Mouse (Mus musculus) left cerebral cortex, postnatal 36 days (tissue): ENCODE results near the gene Ncapd3. TPM values are rescaled to one million over a fixed set of nuclear protein-coding genes. Genes with fewer than 3 reads are reported as not detected.
A peak's percentile ranks its signal among the peaks of the same experiment; 100 is the strongest.

Experiments
- DNase-seq, 2 experiments: peaks; one replicate each; pipeline ENCODE4 v3.0.0; 2021 to 2022; ENCODE audit warnings: low spot score in 2 of 2, mixed read lengths in 1 of 2
- intact Hi-C: fragments of 180-260 bp; cut with DNase I; formaldehyde crosslinking; loops from one replicate; pipeline ENCODE4 v1.15.1; 2025
- total RNA-seq, 2 experiments: library from RNA; stranded (reverse); gene quantifications; 2 replicates each; pipeline ENCODE4 v1.2.3; 2021

The Ncapd3 gene
- total RNA-seq = 10 to 100 TPM; 18.6 to 21.5 TPM

GRCm38 (mm10) chr9:27029828-27030762 lies at the start of gene Ncapd3, which contains the start of gene Vps26b:
Gene Ncapd3, plus strand, starts transcription at chr9:27030175.
Gene Vps26b, minus strand, starts transcription at chr9:27030065.
- intact Hi-C loops = no loop called here
- DNase-seq = peak; percentile 94 to 95

DNA sequence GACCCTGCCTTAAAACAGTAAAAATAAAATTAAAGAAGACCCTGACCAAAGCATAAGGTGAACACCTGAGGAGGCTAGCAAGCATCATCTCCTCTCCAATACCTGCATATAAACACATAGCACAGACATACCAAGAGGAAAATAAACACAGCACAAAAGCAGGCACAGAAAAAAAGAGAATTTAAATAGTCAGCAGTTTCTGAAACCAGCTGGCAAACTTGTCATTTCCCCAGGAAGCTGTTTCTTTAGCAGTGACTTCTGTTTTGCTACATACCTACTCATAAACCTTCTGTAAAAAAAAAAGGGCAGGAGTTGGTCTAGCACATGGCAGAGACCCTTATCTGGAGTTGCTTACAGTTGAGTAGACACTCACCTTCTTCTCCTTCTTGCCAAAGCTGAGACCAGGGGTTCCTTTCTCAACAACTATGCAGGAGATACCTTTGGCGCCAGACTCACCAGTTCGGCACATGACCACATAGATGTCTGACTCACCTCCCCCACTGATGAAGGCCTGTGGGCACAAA lies 44.8 kb upstream of the Ncapd3 start:
- intact Hi-C loops = no loop called here
- DNase-seq = no peak

DNA sequence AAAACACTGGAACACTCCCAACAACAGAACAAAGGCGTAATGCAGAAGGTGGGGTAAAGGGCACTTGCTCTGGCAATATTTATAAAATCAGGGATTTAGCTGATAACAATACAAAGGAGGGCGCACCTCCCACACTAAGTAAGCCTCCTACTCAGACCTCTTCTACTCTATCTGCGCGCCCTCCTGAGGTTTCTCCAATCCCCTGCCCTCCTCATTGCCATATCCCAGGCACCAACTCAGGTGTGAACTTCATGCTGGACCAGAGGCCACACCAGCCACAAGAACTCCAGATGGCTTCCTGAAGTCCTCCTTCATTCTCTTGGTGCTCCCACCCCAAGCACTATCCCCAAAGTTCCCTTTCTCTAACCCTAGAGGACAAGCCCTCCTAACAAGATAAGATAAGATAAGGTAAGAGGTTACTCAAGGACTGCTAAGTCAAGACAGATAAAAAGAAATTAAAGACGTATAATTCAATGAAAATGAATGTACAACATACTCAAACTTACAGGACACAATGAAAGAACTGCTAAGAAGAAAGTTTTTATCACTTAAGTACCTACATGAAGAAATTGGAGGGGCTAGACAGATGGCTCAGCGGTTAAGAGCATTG lies 44.2 kb upstream of the Ncapd3 start:
- intact Hi-C loops = no loop called here
- no peak for DNase-seq

GRCm38 (mm10) chr9:26990181-26990580 lies 39.8 kb upstream of the Ncapd3 start:
- DNase-seq = no peak
- intact Hi-C loops = no loop called here

DNA sequence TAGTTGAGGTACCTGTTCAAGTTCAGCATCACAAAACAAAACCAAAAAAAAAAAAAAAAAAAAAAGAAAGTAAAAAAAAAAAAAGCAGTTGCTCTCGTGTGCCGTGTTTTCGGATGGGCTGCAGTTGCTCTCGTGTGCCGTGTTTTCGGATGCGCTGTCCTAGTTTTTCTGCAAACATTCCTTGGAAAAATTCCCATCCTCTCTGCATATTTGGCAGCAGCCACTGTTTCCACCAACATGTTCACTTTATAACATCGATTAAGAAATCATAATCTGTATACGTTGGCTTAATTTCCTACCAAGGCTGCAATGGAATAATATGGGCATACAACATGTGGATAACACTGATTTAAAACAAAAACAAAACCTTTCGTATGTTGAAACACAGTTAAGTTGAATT lies 36.9 kb upstream of the Ncapd3 start:
- no peak for DNase-seq
- intact Hi-C loops = no loop called here

DNA sequence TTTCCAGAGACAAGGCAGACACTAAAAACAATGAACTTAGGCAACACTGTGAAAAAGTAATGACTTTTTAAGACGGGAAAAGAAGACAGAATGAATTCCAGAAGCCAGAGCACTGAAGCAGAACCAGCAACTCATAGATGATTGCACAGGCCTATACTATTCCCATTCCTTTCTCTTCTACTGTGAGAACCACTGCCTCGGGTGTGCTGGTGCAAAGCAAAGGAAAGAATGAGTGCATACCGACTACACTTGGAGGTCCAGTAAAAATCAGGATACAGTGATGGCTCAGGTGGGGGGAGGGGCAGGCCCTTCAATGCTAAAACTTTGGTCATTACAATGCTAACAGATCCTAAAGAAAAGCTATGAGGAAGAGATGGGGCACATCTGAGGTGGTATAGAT lies 36.1 kb upstream of the Ncapd3 start:
- intact Hi-C loops = no loop called here
- DNase-seq = no peak

DNA sequence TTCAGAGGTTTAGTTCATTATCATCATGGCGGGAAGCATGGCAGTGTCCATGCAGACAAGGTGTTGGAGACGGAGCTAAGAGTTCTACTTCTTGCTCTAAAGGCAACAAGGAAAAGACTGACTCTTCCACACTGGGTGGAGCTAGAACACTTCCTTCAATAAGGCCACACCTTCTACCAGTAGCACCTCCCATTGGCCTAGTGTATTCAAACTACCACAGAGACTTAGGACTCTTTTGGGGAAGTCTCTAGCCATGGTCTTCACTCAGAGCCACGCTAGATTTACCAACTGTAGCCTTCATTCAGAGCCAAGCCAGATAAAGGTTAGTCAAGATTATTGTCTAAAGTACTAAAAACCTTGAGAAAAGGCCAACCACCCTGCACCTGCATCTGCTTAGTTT lies 32.9 kb upstream of the Ncapd3 start:
- DNase-seq = no peak
- intact Hi-C loops = no loop called here

DNA sequence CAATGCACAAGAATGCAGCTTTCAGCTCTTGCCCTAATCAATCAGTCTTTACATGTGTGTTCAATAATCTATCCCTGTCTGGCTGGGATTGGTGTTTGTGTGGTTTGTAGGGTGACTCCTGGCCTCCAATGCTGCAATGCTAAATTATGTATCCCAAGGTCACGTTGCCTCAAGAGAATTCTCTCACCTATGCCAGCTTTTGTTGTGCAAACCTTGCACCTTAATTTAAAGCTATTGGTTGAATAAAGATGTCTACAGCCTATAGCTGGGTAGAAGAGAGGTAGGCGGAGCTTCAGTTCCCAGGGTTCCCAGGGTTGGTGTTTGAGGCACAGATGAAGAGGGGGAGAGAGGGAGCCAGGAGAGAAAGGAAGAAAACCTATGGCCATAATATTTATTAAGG lies 32.5 kb upstream of the Ncapd3 start:
- intact Hi-C loops = no loop called here
- no peak for DNase-seq

DNA sequence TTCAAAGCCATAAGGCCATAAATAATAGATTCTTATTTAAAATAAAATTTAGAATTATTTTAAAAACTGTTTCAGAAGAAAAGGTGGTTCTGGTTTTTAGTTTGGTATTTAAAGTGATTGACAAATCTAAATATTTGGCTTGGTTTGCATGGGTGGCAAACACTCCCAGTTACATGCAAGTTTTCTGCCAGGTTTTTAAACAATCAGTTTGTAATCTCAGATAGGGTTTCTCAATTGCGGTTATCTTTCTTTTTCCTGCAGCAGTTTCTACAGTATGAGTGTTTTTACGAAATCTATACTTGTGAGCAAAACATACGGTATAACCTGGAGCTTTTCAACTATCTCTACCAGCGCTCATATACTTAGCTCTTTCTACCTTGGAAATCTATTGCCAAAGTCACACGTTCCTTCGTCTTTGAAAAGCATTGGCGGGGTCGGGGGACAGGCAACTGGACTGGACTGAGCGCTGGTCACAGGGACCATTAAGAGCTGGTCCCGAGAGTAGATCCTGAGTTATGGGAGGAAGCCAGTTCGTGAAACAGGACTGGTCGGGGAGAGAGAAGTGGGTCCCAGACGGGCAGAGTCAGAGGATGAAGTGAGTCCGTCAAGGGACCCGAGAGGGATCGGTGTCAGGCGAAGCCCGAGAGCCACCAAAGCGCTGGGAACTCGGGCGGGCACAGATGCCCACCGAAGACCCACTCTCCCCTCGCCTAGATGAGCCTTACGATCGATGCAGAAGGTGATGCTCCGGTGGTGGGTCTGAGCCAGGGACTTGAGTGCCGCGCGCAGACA lies 31.1 kb upstream of the Ncapd3 start:
- DNase-seq = no peak
- intact Hi-C loops = no loop called here

GRCm38 (mm10) chr9:26999461-27000395 lies 30.2 kb upstream of the Ncapd3 start, which contains the start of the genes Acad8 and Thyn1:
Gene Acad8, minus strand, starts transcription at chr9:26999566.
Gene Thyn1, plus strand, starts transcription at chr9:26999710.
- DNase-seq = peak; percentile 92 to 94
- intact Hi-C loops = no loop called here

DNA sequence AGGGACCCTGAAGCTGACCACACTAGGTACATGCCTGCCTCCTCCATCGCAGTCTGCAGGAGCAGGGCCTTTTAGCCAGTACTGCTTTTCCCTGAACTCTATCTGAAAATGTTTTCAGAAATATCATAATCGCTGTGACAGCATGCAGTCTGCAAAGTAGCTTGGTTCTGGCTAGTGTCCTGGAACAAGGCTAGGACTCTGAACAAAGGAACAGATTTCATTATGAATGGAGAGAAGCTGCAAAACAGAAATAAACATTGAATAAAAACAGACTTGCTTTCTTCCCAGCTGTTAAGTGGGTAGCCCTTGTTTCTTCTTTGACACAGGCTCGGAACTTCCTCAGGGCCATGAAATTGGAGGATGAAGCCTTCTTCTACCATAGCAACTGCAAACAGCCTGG lies 24.7 kb upstream of the Ncapd3 start:
- DNase-seq = no peak

DNA sequence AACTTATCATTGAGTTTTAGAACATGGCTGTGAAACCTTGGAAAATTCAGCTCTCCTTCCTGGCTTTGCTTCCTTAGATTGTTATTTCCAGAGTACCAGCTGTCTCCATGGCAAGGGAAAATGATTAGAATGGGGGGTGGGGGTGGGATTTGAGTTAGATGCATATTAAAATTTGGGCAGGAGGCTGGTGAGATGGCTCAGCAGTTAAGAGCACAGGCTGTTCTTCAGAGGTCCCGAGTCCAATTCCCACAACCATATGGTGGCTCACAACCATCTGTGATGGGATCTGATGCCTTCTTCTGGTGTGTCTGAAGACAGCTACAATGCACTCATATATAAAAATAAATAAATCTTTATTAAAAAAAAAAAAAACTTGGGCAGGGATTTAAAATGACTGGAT lies 24.0 kb upstream of the Ncapd3 start:
- intact Hi-C loops = no loop called here
- DNase-seq = no peak

More for the DNA sequence above, 24.7 kb upstream of the Ncapd3 start:
- intact Hi-C loops = no loop called here

- intact Hi-C loops = no loop called here
- no peak for DNase-seq
These were observed 23.1 kb upstream of the Ncapd3 start for GRCm38 (mm10) chr9:27006866-27007265.

DNA sequence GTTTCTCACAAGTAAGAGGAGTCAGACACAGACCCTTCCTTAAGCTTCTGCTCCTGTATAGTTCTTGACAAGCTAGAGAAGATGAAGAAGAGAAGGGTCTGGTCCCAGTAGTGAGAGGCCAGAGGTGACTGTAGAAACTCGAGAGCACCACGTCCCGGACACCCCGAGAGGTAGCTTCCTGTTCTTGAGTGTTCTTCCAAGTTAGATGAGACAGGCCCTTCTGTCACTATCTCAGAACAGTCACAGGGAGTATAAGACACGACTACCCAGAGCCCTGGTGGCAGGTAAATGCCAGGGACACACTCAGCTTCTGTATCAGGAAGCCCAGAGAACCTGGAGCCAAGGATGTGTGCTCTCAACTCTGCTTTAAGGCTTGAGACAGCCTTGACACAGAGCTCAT lies 20.7 kb upstream of the Ncapd3 start:
- intact Hi-C loops = no loop called here
- no peak for DNase-seq

- intact Hi-C loops = no loop called here
- no peak for DNase-seq
These were observed 18.4 kb upstream of the Ncapd3 start for GRCm38 (mm10) chr9:27011572-27011971.

- intact Hi-C loops = no loop called here
- DNase-seq = no peak
These were observed 11.0 kb upstream of the Ncapd3 start for GRCm38 (mm10) chr9:27018961-27019360.

GRCm38 (mm10) chr9:27023681-27024080 lies 6.3 kb upstream of the Ncapd3 start:
- intact Hi-C loops = no loop called here

DNA sequence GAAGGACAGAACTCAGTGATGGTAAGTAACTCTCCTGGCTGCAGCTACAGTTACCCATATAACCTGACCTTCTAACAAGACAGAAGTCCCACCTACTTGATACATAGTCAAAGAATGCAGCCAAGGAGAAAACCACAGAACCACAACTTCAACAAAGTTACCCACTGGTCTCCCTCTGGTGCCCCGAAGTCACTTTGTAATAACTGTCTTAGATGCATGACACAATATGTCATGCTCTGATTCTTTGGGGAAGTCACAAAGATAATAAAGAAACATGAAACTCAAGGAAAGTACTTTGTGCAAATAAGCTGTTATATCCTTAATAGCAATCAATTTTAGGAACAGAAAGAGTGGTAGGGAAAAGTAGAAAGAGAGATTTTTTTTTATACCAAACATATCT lies 3.3 kb upstream of the Ncapd3 start:
- DNase-seq = no peak
- intact Hi-C loops = no loop called here

More at GRCm38 (mm10) chr9:27023681-27024080, 6.3 kb upstream of the Ncapd3 start:
- no peak for DNase-seq
